Mouse (Mus musculus): ENCODE data around the gene Cpsf4. TPM values are rescaled to one million over a fixed set of nuclear protein-coding genes. Genes with fewer than 3 reads are reported as not detected.
A peak's percentile ranks its signal among the peaks of the same experiment; 100 is the strongest.
"Not testable (repeated sequence)": the region's sequence is repeated elsewhere in the genome, so short reads cannot be mapped to it uniquely, and the experiment has no call there.

Cpsf4 gene
- polyA plus RNA-seq (2014; fragmentation: Nextera tagmentation; extraction: Ambion mirVana): 31.7 and 35.9 TPM in 2 replicates

- under 1% methylated on average over 51 of the region's 51 CpGs for WGBS
- DNase-seq (ENCODE audit: low spot score, missing footprints): peak; percentile 100
- no peaks in the 10 kb centered on the region for H3K27me3 ChIP-seq (ENCODE audit: control insufficient read depth, insufficient read depth, low read length)
- ATAC-seq (ENCODE audit: low FRiP score): peak; percentile 94
- peak within 1 kb of the TSS; percentile 70 for H3K27ac ChIP-seq (ENCODE audit: low read depth, low read length)
- H3K4me3 ChIP-seq (ENCODE audit: low read depth, low read length): peak within 1 kb of the TSS; percentile 89
- peaks cover 14% of the 10 kb centered on the region for H3K4me1 ChIP-seq (ENCODE audit: control insufficient read depth, insufficient read depth, low read length)
- no peaks in the 10 kb centered on the region for H3K9me3 ChIP-seq (ENCODE audit: control insufficient read depth, low read length)
- peaks cover 12% of the 10 kb centered on the region; the same call in 1 of the 2 replicates for H3K36me3 ChIP-seq (ENCODE audit: control insufficient read depth, insufficient read depth, low read length)
- peak within 1 kb of the TSS; percentile 88 for H3K4me2 ChIP-seq
- peak within 1 kb of the TSS; percentile 90 for H3K9ac ChIP-seq (ENCODE audit: low read length)
Measured at GRCm38 (mm10) chr5:145166536-145167305, at the start of gene Cpsf4, which contains the start of gene Ptcd1. Gene Cpsf4 (plus strand): TSS chr5:145167213. Gene Ptcd1 (minus strand): TSS chr5:145167108.

- DNase-seq (ENCODE audit: low spot score, missing footprints) (no peak), ATAC-seq (ENCODE audit: low FRiP score) (no peak)
- no peaks in the 10 kb centered on the region for H3K9me3 ChIP-seq (ENCODE audit: control insufficient read depth, low read length)
- H3K4me2 ChIP-seq: no peak overlapping the region
- peaks cover 12% of the 10 kb centered on the region for H3K27me3 ChIP-seq (ENCODE audit: control insufficient read depth, insufficient read depth, low read length)
- no peak overlapping the region for H3K9ac ChIP-seq (ENCODE audit: low read length)
- 70% methylated on average over 6 of the region's 6 CpGs for WGBS
- no peaks in the 10 kb centered on the region for H3K36me3 ChIP-seq (ENCODE audit: control insufficient read depth, insufficient read depth, low read length)
- no peak overlapping the region for H3K27ac ChIP-seq (ENCODE audit: low read depth, low read length)
- H3K4me3 ChIP-seq (ENCODE audit: low read depth, low read length): no peak overlapping the region
- no peaks in the 10 kb centered on the region for H3K4me1 ChIP-seq (ENCODE audit: control insufficient read depth, insufficient read depth, low read length)
Measured at GRCm38 (mm10) chr5:145118005-145118404, 49.0 kb upstream of the Cpsf4 start.

GRCm38 (mm10) chr5:145118461-145118860 is 48.6 kb upstream of the Cpsf4 start:
- H3K27ac ChIP-seq (ENCODE audit: low read depth, low read length): no peak overlapping the region
- ATAC-seq (ENCODE audit: low FRiP score) (no peak), DNase-seq (ENCODE audit: low spot score, missing footprints) (no peak)
- H3K4me1 ChIP-seq (ENCODE audit: control insufficient read depth, insufficient read depth, low read length): no peaks in the 10 kb centered on the region
- no peaks in the 10 kb centered on the region for H3K9me3 ChIP-seq (ENCODE audit: control insufficient read depth, low read length)
- no peak overlapping the region for H3K4me2 ChIP-seq
- no peaks in the 10 kb centered on the region for H3K36me3 ChIP-seq (ENCODE audit: control insufficient read depth, insufficient read depth, low read length)
- no peak overlapping the region for H3K9ac ChIP-seq (ENCODE audit: low read length)
- WGBS: 88% methylated on average over 5 of the region's 5 CpGs
- H3K27me3 ChIP-seq (ENCODE audit: control insufficient read depth, insufficient read depth, low read length): peaks cover 12% of the 10 kb centered on the region
- no peak overlapping the region for H3K4me3 ChIP-seq (ENCODE audit: low read depth, low read length)

- H3K27me3 ChIP-seq (ENCODE audit: control insufficient read depth, insufficient read depth, low read length): peaks cover 6% of the 10 kb centered on the region; the same call in 1 of the 2 replicates
- H3K36me3 ChIP-seq (ENCODE audit: control insufficient read depth, insufficient read depth, low read length): no peaks in the 10 kb centered on the region
- H3K9me3 ChIP-seq (ENCODE audit: control insufficient read depth, low read length): no peaks in the 10 kb centered on the region
- no peak overlapping the region for H3K4me3 ChIP-seq (ENCODE audit: low read depth, low read length)
- H3K4me2 ChIP-seq: no peak overlapping the region
- no peak overlapping the region for H3K27ac ChIP-seq (ENCODE audit: low read depth, low read length)
- ATAC-seq (ENCODE audit: low FRiP score) (no peak), DNase-seq (ENCODE audit: low spot score, missing footprints) (no peak)
- no peak overlapping the region for H3K9ac ChIP-seq (ENCODE audit: low read length)
- WGBS: 85% methylated on average over 2 of the region's 2 CpGs
- no peaks in the 10 kb centered on the region for H3K4me1 ChIP-seq (ENCODE audit: control insufficient read depth, insufficient read depth, low read length)
Measured at GRCm38 (mm10) chr5:145119385-145119784, 47.6 kb upstream of the Cpsf4 start.

GRCm38 (mm10) chr5:145120921-145121320 is 46.1 kb upstream of the Cpsf4 start:
- WGBS: 81% methylated on average over 7 of the region's 7 CpGs
- Histone ChIP-seq H3K27ac (ENCODE audit: low read depth, low read length) (no peak overlapping the region), H3K36me3 (ENCODE audit: control insufficient read depth, insufficient read depth, low read length) (no peaks in the 10 kb centered on the region), H3K27me3 (ENCODE audit: control insufficient read depth, insufficient read depth, low read length) (no peaks in the 10 kb centered on the region), H3K9ac (ENCODE audit: low read length) (no peak overlapping the region), H3K9me3 (ENCODE audit: control insufficient read depth, low read length) (no peaks in the 10 kb centered on the region), H3K4me3 (ENCODE audit: low read depth, low read length) (no peak overlapping the region), H3K4me2 (no peak overlapping the region), H3K4me1 (ENCODE audit: control insufficient read depth, insufficient read depth, low read length) (no peaks in the 10 kb centered on the region)
- DNase-seq (ENCODE audit: low spot score, missing footprints) (no peak), ATAC-seq (ENCODE audit: low FRiP score) (no peak)

- H3K27ac ChIP-seq (ENCODE audit: low read depth, low read length): no peak overlapping the region
- no peak overlapping the region for H3K9ac ChIP-seq (ENCODE audit: low read length)
- ATAC-seq (ENCODE audit: low FRiP score) (no peak), DNase-seq (ENCODE audit: low spot score, missing footprints) (peak; percentile 76)
- no peak overlapping the region for H3K4me3 ChIP-seq (ENCODE audit: low read depth, low read length)
- peaks cover 14% of the 10 kb centered on the region for H3K36me3 ChIP-seq (ENCODE audit: control insufficient read depth, insufficient read depth, low read length)
- no peaks in the 10 kb centered on the region for H3K4me1 ChIP-seq (ENCODE audit: control insufficient read depth, insufficient read depth, low read length)
- no peak overlapping the region for H3K4me2 ChIP-seq
- H3K9me3 ChIP-seq (ENCODE audit: control insufficient read depth, low read length): no peaks in the 10 kb centered on the region
- H3K27me3 ChIP-seq (ENCODE audit: control insufficient read depth, insufficient read depth, low read length): no peaks in the 10 kb centered on the region
- whole genome bisulfite sequencing: 94% methylated on average over 19 of the region's 19 CpGs
Measured at GRCm38 (mm10) chr5:145123396-145123795, 43.6 kb upstream of the Cpsf4 start.

- WGBS: 93% methylated on average over 9 of the region's 9 CpGs
- no peak overlapping the region for H3K9ac ChIP-seq (ENCODE audit: low read length)
- DNase-seq (ENCODE audit: low spot score, missing footprints): peak; percentile 56
- no peaks in the 10 kb centered on the region for H3K9me3 ChIP-seq (ENCODE audit: control insufficient read depth, low read length)
- H3K4me3 ChIP-seq (ENCODE audit: low read depth, low read length): no peak overlapping the region
- no peak overlapping the region for H3K4me2 ChIP-seq
- peaks cover 34% of the 10 kb centered on the region for H3K36me3 ChIP-seq (ENCODE audit: control insufficient read depth, insufficient read depth, low read length)
- H3K27ac ChIP-seq (ENCODE audit: low read depth, low read length): no peak overlapping the region
- H3K4me1 ChIP-seq (ENCODE audit: control insufficient read depth, insufficient read depth, low read length): no peaks in the 10 kb centered on the region
- no peak for ATAC-seq (ENCODE audit: low FRiP score)
- H3K27me3 ChIP-seq (ENCODE audit: control insufficient read depth, insufficient read depth, low read length): no peaks in the 10 kb centered on the region
Measured at GRCm38 (mm10) chr5:145126580-145126979, 40.4 kb upstream of the Cpsf4 start.

GRCm38 (mm10) chr5:145129124-145129523 is 37.9 kb upstream of the Cpsf4 start:
- H3K4me2 ChIP-seq: no peak overlapping the region
- H3K9ac ChIP-seq (ENCODE audit: low read length): no peak overlapping the region
- no peaks in the 10 kb centered on the region for H3K27me3 ChIP-seq (ENCODE audit: control insufficient read depth, insufficient read depth, low read length)
- H3K9me3 ChIP-seq (ENCODE audit: control insufficient read depth, low read length): no peaks in the 10 kb centered on the region
- H3K36me3 ChIP-seq (ENCODE audit: control insufficient read depth, insufficient read depth, low read length): peaks cover 56% of the 10 kb centered on the region
- no peak overlapping the region for H3K4me3 ChIP-seq (ENCODE audit: low read depth, low read length)
- H3K4me1 ChIP-seq (ENCODE audit: control insufficient read depth, insufficient read depth, low read length): no peaks in the 10 kb centered on the region
- WGBS: 95% methylated on average over 4 of the region's 4 CpGs
- no peak overlapping the region for H3K27ac ChIP-seq (ENCODE audit: low read depth, low read length)
- no peak for ATAC-seq (ENCODE audit: low FRiP score)
- DNase-seq (ENCODE audit: low spot score, missing footprints): no peak

GRCm38 (mm10) chr5:145129773-145130172 is 37.2 kb upstream of the Cpsf4 start:
- not testable (repeated sequence) for DNase-seq (ENCODE audit: low spot score, missing footprints); H3K4me1 ChIP-seq (ENCODE audit: control insufficient read depth, insufficient read depth, low read length); H3K27me3 ChIP-seq (ENCODE audit: control insufficient read depth, insufficient read depth, low read length); ATAC-seq (ENCODE audit: low FRiP score); H3K9me3 ChIP-seq (ENCODE audit: control insufficient read depth, low read length); H3K9ac ChIP-seq (ENCODE audit: low read length); H3K4me2 ChIP-seq; H3K27ac ChIP-seq (ENCODE audit: low read depth, low read length); H3K4me3 ChIP-seq (ENCODE audit: low read depth, low read length)
- WGBS: 98% methylated on average over 5 of the region's 6 CpGs
- peaks cover 62% of the 10 kb centered on the region for H3K36me3 ChIP-seq (ENCODE audit: control insufficient read depth, insufficient read depth, low read length)
